Mouse (Mus musculus) embryo, embryonic 9.5 days (tissue): ENCODE data around the gene Btnl1.

ENCODE experiments used
- DNase-seq: peaks from one replicate; pipeline ENCODE4 v3.0.0-alpha.2; 2017; ENCODE audit errors: extremely low spot score

Btnl1 gene

GRCm38 (mm10) chr17:34384699-34385098 is 7.8 kb downstream of the Btnl1 start:
- no peak for DNase-seq

GRCm38 (mm10) chr17:34386656-34387055 is 9.7 kb downstream of the Btnl1 start:
- DNase-seq = no peak

- peak; percentile 19 for DNase-seq
Observed at GRCm38 (mm10) chr17:34388513-34388912, 11.6 kb downstream of the Btnl1 start.

- DNase-seq = no peak
Observed at GRCm38 (mm10) chr17:34391507-34391906, 14.6 kb downstream of the Btnl1 start.

GRCm38 (mm10) chr17:34392321-34392720 is 15.4 kb downstream of the Btnl1 start:
- DNase-seq = peak; percentile 65

- no peak for DNase-seq
Observed at GRCm38 (mm10) chr17:34397357-34397756, 20.4 kb downstream of the Btnl1 start.

- peak; percentile 66 for DNase-seq
Observed at GRCm38 (mm10) chr17:34398058-34398710, 21.3 kb downstream of the Btnl1 start.

- DNase-seq = peak; percentile 85
Observed at GRCm38 (mm10) chr17:34398711-34399393, 21.9 kb downstream of the Btnl1 start, which contains the start of gene BC051142. TSS of gene BC051142 (plus strand) at chr17:34398820.

GRCm38 (mm10) chr17:34399394-34399715 is 22.4 kb downstream of the Btnl1 start:
- no peak for DNase-seq

GRCm38 (mm10) chr17:34411117-34411516 is 34.2 kb downstream of the Btnl1 start:
- peak; percentile 51 for DNase-seq

GRCm38 (mm10) chr17:34420014-34420413 is 43.1 kb downstream of the Btnl1 start:
- no peak for DNase-seq

- DNase-seq = no peak
Observed at GRCm38 (mm10) chr17:34427597-34427996, 50.7 kb downstream of the Btnl1 start.
